Mouse (Mus musculus) embryonic facial prominence, embryonic 11.5 days (tissue): ENCODE data around the gene Naa16. TPM values are rescaled to one million over a fixed set of nuclear protein-coding genes. Genes with fewer than 3 reads are reported as not detected.

Experiments
- ATAC-seq: fragments of 200-750 bp; cut with Nextera tagmentation; replicated peaks from 2 replicates; pipeline ENCODE4 v1.8.0; 2017; ENCODE audit warnings: low read depth; ENCODE audit not compliant: insufficient number of reproducible peaks, low FRiP score, low TSS enrichment
- DNase-seq: peaks from one replicate; pipeline ENCODE4 v3.0.0-alpha.2; 2015; ENCODE audit warnings: low spot score
- H3K27ac ChIP-seq: fragments of 300-500 bp; sonication (generic); replicated peaks from 2 replicates; pipeline ENCODE4 v1.5.1; 2014; ENCODE audit warnings: mild to moderate bottlenecking, low read depth, low read length, control low read depth
- H3K27me3 ChIP-seq: fragments of 300-500 bp; sonication (generic); 2 replicates; pipeline ENCODE4 v1.6.1; 2014; ENCODE audit warnings: mild to moderate bottlenecking, low read length, moderate library complexity, mixed read lengths; ENCODE audit not compliant: control insufficient read depth, insufficient read depth
- H3K36me3 ChIP-seq: fragments of 300-500 bp; sonication (generic); replicated peaks from 2 replicates; pipeline ENCODE4 v1.6.1; 2014; ENCODE audit warnings: low read depth, mild to moderate bottlenecking, low read length, moderate library complexity, mixed read lengths; ENCODE audit not compliant: control insufficient read depth, insufficient read depth
- H3K4me1 ChIP-seq: fragments of 300-500 bp; sonication (generic); 2 replicates; pipeline ENCODE4 v1.6.1; 2014; ENCODE audit warnings: low read length, mixed read lengths; ENCODE audit not compliant: control insufficient read depth, insufficient read depth
- H3K4me2 ChIP-seq: fragments of 300-500 bp; sonication (generic); 2 replicates; pipeline ENCODE4 v1.6.1; 2014; ENCODE audit warnings: low read depth, mild to moderate bottlenecking, control low read depth, low read length, moderate library complexity
- H3K4me3 ChIP-seq: fragments of 300-500 bp; sonication (generic); 2 replicates; pipeline ENCODE4 v1.5.1; 2014; ENCODE audit warnings: low read depth, low read length, control low read depth
- H3K9ac ChIP-seq: fragments of 300-500 bp; sonication (generic); replicated peaks from 2 replicates; pipeline ENCODE4 v1.6.1; 2014; ENCODE audit warnings: mild to moderate bottlenecking, control low read depth, low read length
- H3K9me3 ChIP-seq: fragments of 300-500 bp; sonication (generic); replicated peaks from 2 replicates; pipeline ENCODE4 v1.6.1; 2016; ENCODE audit warnings: mild to moderate bottlenecking, low read length, inconsistent platforms, mixed read lengths; ENCODE audit not compliant: control insufficient read depth
- WGBS: fragments of 180-500 bp; shearing (Covaris S2); extraction: QIAGEN DNeasy Blood & Tissue Kit; methylation state at CpG from one replicate; pipeline ENCODE4 v1.1.7; 2014; 5-methylcytosine and 5-hydroxymethylcytosine counted together
- polyA plus RNA-seq: library from polyadenylated mRNA; unstranded; fragments of >200 nt; fragmentation: Nextera tagmentation; extraction: Ambion mirVana; gene quantifications from 2 replicates; pipeline ENCODE4 v1.2.1, GENCODE M21; 2014

Gene Naa16
- polyA plus RNA-seq, 1 experiment from 2014 or later = 49.4 TPM

GRCm38 (mm10) chr14:79299796-79300195 is 90.8 kb downstream of the Naa16 start:
- ATAC-seq (no peak), DNase-seq (no peak)
- Histone ChIP-seq H3K4me2 (peak overlapping the region; percentile 99), H3K9ac (no peak overlapping the region), H3K36me3 (no peaks in the 10 kb centered on the region), H3K27ac (no peak overlapping the region), H3K4me3 (peak overlapping the region; percentile 55; the same call in 1 of the 2 replicates), H3K27me3 (no peaks in the 10 kb centered on the region; the same call in 1 of the 2 replicates), H3K4me1 (peaks cover 5% of the 10 kb centered on the region), H3K9me3 (no peaks in the 10 kb centered on the region)
- 17% methylated on average over 6 of the region's 6 CpGs for WGBS

DNA sequence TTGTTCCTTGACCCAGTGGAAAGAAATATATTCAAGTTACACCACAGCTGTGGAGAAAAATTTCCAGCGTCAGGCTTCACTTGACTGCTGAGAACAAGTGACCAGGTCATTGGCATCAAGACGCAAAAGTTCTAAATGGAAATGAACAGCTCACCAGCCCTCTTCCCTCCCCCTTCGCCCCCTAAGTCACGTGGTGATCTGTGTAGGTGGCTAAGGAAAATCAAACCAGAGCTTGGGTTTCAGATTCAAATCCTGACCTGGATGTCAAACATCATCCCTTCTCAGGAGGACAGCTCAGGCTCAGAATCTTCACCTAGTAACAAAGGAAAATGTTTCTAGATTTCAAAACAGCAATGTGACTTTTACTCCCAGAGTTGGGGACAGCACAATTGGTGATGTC is 91.3 kb downstream of the Naa16 start:
- Histone ChIP-seq H3K27me3 (no peaks in the 10 kb centered on the region; the same call in 1 of the 2 replicates), H3K9ac (no peak overlapping the region), H3K4me1 (peaks cover 5% of the 10 kb centered on the region), H3K27ac (no peak overlapping the region), H3K4me2 (no peak overlapping the region; the same call in 1 of the 2 replicates), H3K36me3 (no peaks in the 10 kb centered on the region), H3K4me3 (no peak overlapping the region), H3K9me3 (no peaks in the 10 kb centered on the region)
- ATAC-seq = no peak
- WGBS = 30% methylated on average over 4 of the region's 4 CpGs
- no peak for DNase-seq

DNA sequence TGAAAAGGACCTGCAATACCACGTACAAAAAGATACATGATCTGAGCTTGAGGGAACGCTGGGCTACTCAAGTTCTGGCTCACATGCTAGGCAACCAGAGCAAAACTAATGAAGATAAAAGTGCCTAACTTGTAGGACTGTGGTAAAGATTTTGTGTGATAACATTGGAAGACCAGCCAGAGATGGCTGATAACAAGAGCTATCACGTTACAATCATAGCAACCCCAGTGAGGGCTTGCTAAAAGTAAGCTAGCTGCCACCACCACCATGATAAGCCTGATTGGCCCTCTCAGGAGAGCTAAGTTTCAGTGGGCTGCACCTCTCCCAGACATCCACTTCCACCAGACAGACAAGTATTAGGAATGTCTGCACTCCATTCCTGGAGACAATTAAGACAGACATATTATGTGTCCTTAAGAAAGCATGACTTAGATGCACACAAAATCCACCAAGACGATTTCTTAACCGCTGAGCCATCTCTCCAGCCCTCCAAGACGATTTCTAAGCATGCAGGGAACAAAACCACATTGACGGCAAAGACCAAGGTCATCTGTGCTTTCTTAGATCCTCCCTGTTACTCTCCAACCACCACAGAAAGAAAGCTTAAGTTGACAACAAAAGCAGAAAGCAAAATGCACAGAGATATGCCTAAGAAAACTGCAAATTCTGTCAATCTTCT is 92.1 kb downstream of the Naa16 start:
- WGBS = 39% methylated on average over 7 of the region's 7 CpGs
- Histone ChIP-seq H3K4me3 (no peak overlapping the region), H3K9ac (no peak overlapping the region), H3K9me3 (no peaks in the 10 kb centered on the region), H3K27ac (no peak overlapping the region), H3K4me1 (peaks cover 7% of the 10 kb centered on the region), H3K4me2 (no peak overlapping the region), H3K27me3 (no peaks in the 10 kb centered on the region; the same call in 1 of the 2 replicates), H3K36me3 (no peaks in the 10 kb centered on the region)
- DNase-seq (no peak), ATAC-seq (no peak)

- no peak overlapping the region for H3K4me3 ChIP-seq
- H3K36me3 ChIP-seq = no peaks in the 10 kb centered on the region
- 25% methylated on average over 5 of the region's 5 CpGs for WGBS
- DNase-seq = no peak
- H3K4me2 ChIP-seq = no peak overlapping the region
- no peak for ATAC-seq
- H3K27ac ChIP-seq = no peak overlapping the region
- peaks cover 11% of the 10 kb centered on the region for H3K4me1 ChIP-seq
- no peaks in the 10 kb centered on the region; the same call in 1 of the 2 replicates for H3K27me3 ChIP-seq
- H3K9ac ChIP-seq = no peak overlapping the region
- no peaks in the 10 kb centered on the region for H3K9me3 ChIP-seq
Observed at GRCm38 (mm10) chr14:79296836-79297235, 93.7 kb downstream of the Naa16 start.

- no peak for DNase-seq
- ATAC-seq = no peak
- 76% methylated on average over 7 of the region's 7 CpGs for WGBS
- Histone ChIP-seq H3K27me3 (no peaks in the 10 kb centered on the region; the same call in 1 of the 2 replicates), H3K27ac (no peak overlapping the region), H3K36me3 (no peaks in the 10 kb centered on the region), H3K4me2 (no peak overlapping the region), H3K4me3 (no peak overlapping the region), H3K4me1 (peaks cover 8% of the 10 kb centered on the region), H3K9me3 (no peaks in the 10 kb centered on the region), H3K9ac (no peak overlapping the region)
Observed at GRCm38 (mm10) chr14:79296201-79296600, 94.4 kb downstream of the Naa16 start.

GRCm38 (mm10) chr14:79295579-79295978 is 95.0 kb downstream of the Naa16 start:
- 82% methylated on average over 9 of the region's 9 CpGs for WGBS
- Histone ChIP-seq H3K27me3 (no peaks in the 10 kb centered on the region; the same call in 1 of the 2 replicates), H3K4me1 (peaks cover 8% of the 10 kb centered on the region), H3K9me3 (no peaks in the 10 kb centered on the region), H3K4me2 (no peak overlapping the region), H3K27ac (no peak overlapping the region), H3K36me3 (no peaks in the 10 kb centered on the region), H3K4me3 (no peak overlapping the region), H3K9ac (no peak overlapping the region)
- no peak for ATAC-seq
- DNase-seq = no peak

- peaks cover 11% of the 10 kb centered on the region for H3K4me1 ChIP-seq
- DNase-seq (no peak), ATAC-seq (no peak)
- H3K4me2 ChIP-seq = no peak overlapping the region
- H3K36me3 ChIP-seq = no peaks in the 10 kb centered on the region
- no peak overlapping the region for H3K4me3 ChIP-seq
- no peak overlapping the region for H3K9ac ChIP-seq
- H3K27ac ChIP-seq = no peak overlapping the region
- H3K9me3 ChIP-seq = no peaks in the 10 kb centered on the region
- WGBS = 73% methylated on average over 5 of the region's 5 CpGs
- no peaks in the 10 kb centered on the region for H3K27me3 ChIP-seq
Observed at GRCm38 (mm10) chr14:79294950-79295349, 95.6 kb downstream of the Naa16 start.

DNA sequence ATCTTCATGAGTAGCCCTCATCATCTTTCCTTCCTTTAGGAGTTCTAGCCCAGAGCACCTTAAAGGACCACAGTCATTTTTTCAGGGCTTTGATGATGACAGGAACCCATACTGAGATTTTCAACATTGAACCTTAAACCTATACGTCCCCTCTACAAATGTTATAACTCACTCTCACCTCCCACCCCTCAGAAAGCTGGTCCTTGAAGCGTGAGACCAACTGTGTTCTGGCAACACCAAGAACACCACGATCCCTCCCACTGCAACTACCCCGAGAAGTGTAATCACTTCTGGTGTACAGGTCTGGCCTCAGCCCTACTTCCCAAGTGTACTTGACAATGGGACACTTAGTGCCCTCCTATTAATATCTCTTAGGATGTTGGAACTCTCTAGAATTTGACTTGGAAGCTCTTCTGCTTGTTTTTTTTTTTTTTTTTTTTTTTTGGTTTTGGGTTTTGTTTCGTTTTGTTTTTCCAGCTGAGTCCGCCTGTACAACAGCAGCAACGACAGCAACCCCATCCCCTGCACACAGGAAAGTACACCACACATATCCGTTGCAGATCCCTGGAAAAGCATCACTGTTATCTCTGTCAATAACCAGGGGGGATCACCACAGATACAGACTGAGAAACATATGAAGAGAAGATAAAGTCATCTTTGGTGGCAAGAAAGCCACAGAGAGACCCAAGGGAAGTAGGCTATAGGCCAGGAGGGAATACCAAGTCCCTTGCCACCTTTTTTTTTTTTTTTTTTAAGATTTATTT is 96.3 kb downstream of the Naa16 start:
- Histone ChIP-seq H3K9ac (no peak overlapping the region), H3K9me3 (no peaks in the 10 kb centered on the region), H3K4me2 (no peak overlapping the region), H3K4me1 (peaks cover 11% of the 10 kb centered on the region), H3K36me3 (no peaks in the 10 kb centered on the region), H3K4me3 (no peak overlapping the region), H3K27ac (no peak overlapping the region), H3K27me3 (no peaks in the 10 kb centered on the region)
- DNase-seq (no peak), ATAC-seq (no peak)
- 79% methylated on average over 8 of the region's 8 CpGs for WGBS
